Mouse (Mus musculus) olfactory bulb, adult 2 months (tissue): ENCODE data around the gene Oas1h.

Experiments used
- CTCF ChIP-seq: fragments of 200-500 bp; IDR thresholded peaks from 2 replicates; pipeline ENCODE4 v1.5.1; 2012; ENCODE audit warnings: low read depth, mild to moderate bottlenecking, low read length, moderate library complexity; ENCODE audit not compliant: insufficient read depth
- POLR2A ChIP-seq: fragments of 200-500 bp; IDR thresholded peaks from 2 replicates; pipeline ENCODE4 v1.6.1; 2012; ENCODE audit warnings: mild to moderate bottlenecking, low read depth, low read length, moderate library complexity; ENCODE audit not compliant: insufficient read depth

DNA sequence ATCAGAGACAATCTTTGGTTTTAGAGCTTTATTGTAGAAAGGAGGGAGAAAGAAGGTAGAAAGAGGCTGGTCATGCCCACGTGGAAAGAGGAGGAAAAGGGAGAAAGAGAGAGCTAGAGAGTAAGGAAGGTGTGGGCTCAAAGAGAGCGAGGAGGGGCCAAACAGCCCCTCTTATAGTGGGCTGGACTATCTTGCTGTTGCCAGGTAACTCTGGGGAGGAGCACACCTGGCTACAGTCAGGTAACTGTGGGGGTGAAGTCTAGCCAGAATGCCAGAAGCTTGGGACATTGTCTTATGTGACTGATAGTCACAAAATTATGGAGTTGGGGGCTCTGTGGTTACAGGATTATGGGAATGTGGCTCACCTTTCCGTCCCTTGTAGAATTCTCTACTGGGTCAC, 8.9 kb downstream of the Oas1h start:
- no peak for TF ChIP-seq CTCF
- TF ChIP-seq POLR2A = no peak
